Mouse (Mus musculus): ENCODE results near the gene Col4a2. TPM values are rescaled to one million over a fixed set of nuclear protein-coding genes. Genes with fewer than 3 reads are reported as not detected.

Col4a2 gene
- polyA plus RNA-seq, 1 experiment from 2014 or later, result 57.1 TPM

DNA sequence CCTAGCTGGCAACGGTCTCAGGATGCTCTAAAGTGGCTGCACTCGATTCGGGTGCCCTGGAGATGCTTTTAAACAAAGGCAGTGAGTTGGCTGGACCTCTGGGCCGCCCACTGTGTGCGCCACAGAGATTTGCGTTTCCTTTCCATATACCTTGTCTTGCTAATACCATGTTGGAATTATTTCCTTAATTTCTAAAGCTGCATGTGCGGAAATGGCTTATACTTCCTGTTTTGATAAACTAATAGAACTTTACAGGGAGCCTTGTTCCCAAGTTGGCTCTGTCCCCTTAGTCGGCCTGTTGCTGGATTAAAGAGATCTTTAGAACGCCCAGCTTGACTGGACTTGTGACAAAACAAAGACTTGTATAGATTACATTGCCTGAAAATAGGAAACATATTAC lies 35.1 kb downstream of the Col4a2 start:
- H3K27me3 ChIP-seq (ENCODE audit: control insufficient read depth, insufficient read depth, low read length), result no peaks in the 10 kb centered on the region
- WGBS, result 82% methylated on average over 9 of the region's 9 CpGs
- ATAC-seq (ENCODE audit: insufficient number of reproducible peaks, insufficient read depth, low FRiP score, low read depth), result no peak
- peak overlapping the region; percentile 21; the same call in 1 of the 2 replicates for H3K27ac ChIP-seq (ENCODE audit: low read length)
- no peak overlapping the region for H3K9ac ChIP-seq (replicated peaks; ENCODE audit: low read depth, low read length)
- no peaks in the 10 kb centered on the region for H3K36me3 ChIP-seq (ENCODE audit: control insufficient read depth, insufficient read depth, low read length)
- H3K4me1 ChIP-seq (ENCODE audit: control insufficient read depth, insufficient read depth, low read length), result 0 out of 2 replicates have a peak, but pooled peaks cover 2% of the 10 kb centered on the region
- no peak overlapping the region for H3K4me2 ChIP-seq (replicated peaks; ENCODE audit: low read depth, low read length)
- H3K4me3 ChIP-seq (ENCODE audit: low read depth, low read length), result no peak overlapping the region
- H3K9me3 ChIP-seq (ENCODE audit: control insufficient read depth, low read depth, low read length), result no peaks in the 10 kb centered on the region

GRCm38 (mm10) chr8:11348622-11349021 lies 36.0 kb downstream of the Col4a2 start:
- WGBS, result 85% methylated on average over 11 of the region's 11 CpGs

DNA sequence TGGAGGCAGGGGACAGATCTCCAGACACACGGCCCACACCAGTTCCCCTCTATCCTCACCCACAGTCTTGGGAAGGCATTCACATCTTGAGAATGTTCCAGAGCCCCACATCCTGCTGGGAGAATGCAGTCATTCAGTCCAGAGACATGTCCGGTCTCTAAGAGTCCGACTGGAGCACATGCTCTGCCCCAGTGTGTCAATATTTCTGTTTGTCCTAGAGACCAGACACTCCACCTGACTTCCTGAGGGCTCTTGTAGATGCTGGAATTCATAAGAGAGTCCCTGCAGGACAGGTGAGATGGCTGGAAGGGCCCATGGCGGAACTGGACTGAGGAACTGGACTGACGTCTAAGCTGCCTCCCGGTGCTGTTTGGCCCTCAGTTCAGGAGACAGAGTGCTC lies 38.8 kb downstream of the Col4a2 start:
- 89% methylated on average over 6 of the region's 6 CpGs for WGBS
- H3K4me3 ChIP-seq (ENCODE audit: low read depth, low read length), result no peak overlapping the region
- H3K4me1 ChIP-seq (ENCODE audit: control insufficient read depth, insufficient read depth, low read length), result 0 out of 2 replicates have a peak, but pooled peaks cover 2% of the 10 kb centered on the region
- H3K36me3 ChIP-seq (ENCODE audit: control insufficient read depth, insufficient read depth, low read length), result no peaks in the 10 kb centered on the region
- H3K27me3 ChIP-seq (ENCODE audit: control insufficient read depth, insufficient read depth, low read length), result no peaks in the 10 kb centered on the region
- H3K4me2 ChIP-seq (replicated peaks; ENCODE audit: low read depth, low read length), result no peak overlapping the region
- ATAC-seq (ENCODE audit: insufficient number of reproducible peaks, insufficient read depth, low FRiP score, low read depth), result no peak
- H3K9me3 ChIP-seq (ENCODE audit: control insufficient read depth, low read depth, low read length), result no peaks in the 10 kb centered on the region
- no peak overlapping the region for H3K9ac ChIP-seq (replicated peaks; ENCODE audit: low read depth, low read length)
- H3K27ac ChIP-seq (ENCODE audit: low read length), result no peak overlapping the region

More at GRCm38 (mm10) chr8:11348622-11349021, 36.0 kb downstream of the Col4a2 start:
- 0 out of 2 replicates have a peak, but pooled peaks cover 2% of the 10 kb centered on the region for H3K4me1 ChIP-seq (ENCODE audit: control insufficient read depth, insufficient read depth, low read length)
- no peak overlapping the region for H3K4me3 ChIP-seq (ENCODE audit: low read depth, low read length)
- no peaks in the 10 kb centered on the region for H3K27me3 ChIP-seq (ENCODE audit: control insufficient read depth, insufficient read depth, low read length)
- H3K9ac ChIP-seq (replicated peaks; ENCODE audit: low read depth, low read length), result no peak overlapping the region
- no peak for ATAC-seq (ENCODE audit: insufficient number of reproducible peaks, insufficient read depth, low FRiP score, low read depth)
- no peak overlapping the region for H3K4me2 ChIP-seq (replicated peaks; ENCODE audit: low read depth, low read length)
- no peak overlapping the region for H3K27ac ChIP-seq (ENCODE audit: low read length)
- H3K9me3 ChIP-seq (ENCODE audit: control insufficient read depth, low read depth, low read length), result no peaks in the 10 kb centered on the region
- no peaks in the 10 kb centered on the region for H3K36me3 ChIP-seq (ENCODE audit: control insufficient read depth, insufficient read depth, low read length)

GRCm38 (mm10) chr8:11352514-11352913 lies 39.9 kb downstream of the Col4a2 start:
- H3K27ac ChIP-seq (ENCODE audit: low read length), result no peak overlapping the region
- WGBS, result 71% methylated on average over 11 of the region's 11 CpGs
- ATAC-seq (ENCODE audit: insufficient number of reproducible peaks, insufficient read depth, low FRiP score, low read depth), result no peak
- no peaks in the 10 kb centered on the region for H3K36me3 ChIP-seq (ENCODE audit: control insufficient read depth, insufficient read depth, low read length)
- no peaks in the 10 kb centered on the region for H3K9me3 ChIP-seq (ENCODE audit: control insufficient read depth, low read depth, low read length)
- H3K27me3 ChIP-seq (ENCODE audit: control insufficient read depth, insufficient read depth, low read length), result no peaks in the 10 kb centered on the region
- H3K4me1 ChIP-seq (ENCODE audit: control insufficient read depth, insufficient read depth, low read length), result 0 out of 2 replicates have a peak, but pooled peaks cover 7% of the 10 kb centered on the region
- no peak overlapping the region for H3K9ac ChIP-seq (replicated peaks; ENCODE audit: low read depth, low read length)
- no peak overlapping the region for H3K4me2 ChIP-seq (replicated peaks; ENCODE audit: low read depth, low read length)
- H3K4me3 ChIP-seq (ENCODE audit: low read depth, low read length), result no peak overlapping the region

DNA sequence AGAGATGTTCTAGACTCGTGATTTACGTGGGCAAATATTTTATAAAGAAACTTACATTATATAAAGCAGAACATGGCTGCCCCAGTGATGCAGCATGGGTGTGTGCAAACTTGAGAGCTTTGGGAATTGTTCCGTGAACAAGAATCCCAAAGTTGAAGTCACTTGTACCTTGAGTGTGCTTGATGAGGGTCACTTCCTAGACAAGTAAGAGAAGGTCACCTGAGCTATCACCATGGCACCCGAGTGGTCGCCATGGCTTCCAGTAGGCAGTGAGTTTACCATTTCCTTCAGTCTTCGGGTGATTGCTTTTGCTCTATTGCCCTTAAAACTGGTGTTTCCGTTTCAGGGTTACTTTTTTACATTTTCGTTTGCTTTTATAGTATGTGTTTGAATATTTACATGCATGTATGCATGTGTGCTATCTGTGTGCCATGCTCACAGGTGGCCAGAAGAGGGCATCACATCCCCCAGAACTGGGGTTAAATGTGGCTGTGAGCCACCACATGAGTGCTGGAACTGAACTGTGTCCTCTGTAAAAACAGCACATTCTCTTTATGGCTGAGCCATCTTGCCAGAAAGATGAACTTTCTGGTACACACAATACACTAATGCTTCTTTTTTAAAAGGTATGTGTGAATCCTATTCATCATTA lies 42.3 kb downstream of the Col4a2 start:
- Histone ChIP-seq H3K4me2 (replicated peaks; ENCODE audit: low read depth, low read length) (no peak overlapping the region), H3K4me1 (ENCODE audit: control insufficient read depth, insufficient read depth, low read length) (peaks cover 13% of the 10 kb centered on the region; the same call in 1 of the 2 replicates), H3K4me3 (ENCODE audit: low read depth, low read length) (no peak overlapping the region), H3K36me3 (ENCODE audit: control insufficient read depth, insufficient read depth, low read length) (no peaks in the 10 kb centered on the region), H3K9ac (replicated peaks; ENCODE audit: low read depth, low read length) (no peak overlapping the region), H3K27me3 (ENCODE audit: control insufficient read depth, insufficient read depth, low read length) (no peaks in the 10 kb centered on the region), H3K9me3 (ENCODE audit: control insufficient read depth, low read depth, low read length) (no peaks in the 10 kb centered on the region), H3K27ac (ENCODE audit: low read length) (no peak overlapping the region)
- no peak for ATAC-seq (ENCODE audit: insufficient number of reproducible peaks, insufficient read depth, low FRiP score, low read depth)
- WGBS, result 88% methylated on average over 8 of the region's 8 CpGs

- Histone ChIP-seq H3K27ac (ENCODE audit: low read length) (no peak overlapping the region), H3K4me3 (ENCODE audit: low read depth, low read length) (no peak overlapping the region), H3K36me3 (ENCODE audit: control insufficient read depth, insufficient read depth, low read length) (no peaks in the 10 kb centered on the region), H3K4me2 (replicated peaks; ENCODE audit: low read depth, low read length) (no peak overlapping the region), H3K4me1 (ENCODE audit: control insufficient read depth, insufficient read depth, low read length) (peaks cover 17% of the 10 kb centered on the region; the same call in 1 of the 2 replicates), H3K9me3 (ENCODE audit: control insufficient read depth, low read depth, low read length) (no peaks in the 10 kb centered on the region), H3K27me3 (ENCODE audit: control insufficient read depth, insufficient read depth, low read length) (no peaks in the 10 kb centered on the region), H3K9ac (replicated peaks; ENCODE audit: low read depth, low read length) (no peak overlapping the region)
- WGBS, result 89% methylated on average over 3 of the region's 3 CpGs
- no peak for ATAC-seq (ENCODE audit: insufficient number of reproducible peaks, insufficient read depth, low FRiP score, low read depth)
Observed at GRCm38 (mm10) chr8:11355900-11356299, 43.3 kb downstream of the Col4a2 start.

DNA sequence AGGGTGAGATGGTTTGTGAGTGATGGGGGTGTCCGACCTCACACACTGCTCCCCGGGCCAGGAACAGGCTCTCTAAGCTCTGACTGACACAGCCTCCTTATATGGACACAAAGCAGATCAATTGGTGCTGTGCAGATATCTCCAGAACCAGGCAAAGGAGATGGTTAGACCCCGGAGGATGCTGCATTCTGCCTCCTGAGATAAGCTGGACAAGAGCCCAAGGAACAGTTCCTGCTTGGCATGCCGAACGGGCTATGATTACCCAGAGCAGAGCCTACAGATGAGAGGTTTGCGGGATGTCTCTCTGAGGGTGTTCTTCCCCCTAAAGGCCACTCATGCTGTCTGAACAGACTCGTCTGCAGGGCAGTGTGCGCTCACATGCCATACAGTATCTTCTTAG lies 44.2 kb downstream of the Col4a2 start:
- H3K9ac ChIP-seq (replicated peaks; ENCODE audit: low read depth, low read length), result no peak overlapping the region
- H3K36me3 ChIP-seq (ENCODE audit: control insufficient read depth, insufficient read depth, low read length), result no peaks in the 10 kb centered on the region
- H3K27me3 ChIP-seq (ENCODE audit: control insufficient read depth, insufficient read depth, low read length), result no peaks in the 10 kb centered on the region
- H3K27ac ChIP-seq (ENCODE audit: low read length), result peak overlapping the region; percentile 87; the same call in 1 of the 2 replicates
- H3K9me3 ChIP-seq (ENCODE audit: control insufficient read depth, low read depth, low read length), result no peaks in the 10 kb centered on the region
- peaks cover 23% of the 10 kb centered on the region; the same call in 1 of the 2 replicates for H3K4me1 ChIP-seq (ENCODE audit: control insufficient read depth, insufficient read depth, low read length)
- no peak overlapping the region for H3K4me2 ChIP-seq (replicated peaks; ENCODE audit: low read depth, low read length)
- 72% methylated on average over 8 of the region's 8 CpGs for WGBS
- no peak for ATAC-seq (ENCODE audit: insufficient number of reproducible peaks, insufficient read depth, low FRiP score, low read depth)
- no peak overlapping the region for H3K4me3 ChIP-seq (ENCODE audit: low read depth, low read length)

- no peak overlapping the region for H3K4me2 ChIP-seq (replicated peaks; ENCODE audit: low read depth, low read length)
- peak overlapping the region; percentile 87 for H3K27ac ChIP-seq (ENCODE audit: low read length)
- ATAC-seq (ENCODE audit: insufficient number of reproducible peaks, insufficient read depth, low FRiP score, low read depth), result peak; percentile 78
- H3K9ac ChIP-seq (replicated peaks; ENCODE audit: low read depth, low read length), result no peak overlapping the region
- no peaks in the 10 kb centered on the region for H3K9me3 ChIP-seq (ENCODE audit: control insufficient read depth, low read depth, low read length)
- no peak overlapping the region for H3K4me3 ChIP-seq (ENCODE audit: low read depth, low read length)
- H3K27me3 ChIP-seq (ENCODE audit: control insufficient read depth, insufficient read depth, low read length), result no peaks in the 10 kb centered on the region
- 26% methylated on average over 7 of the region's 7 CpGs for WGBS
- H3K4me1 ChIP-seq (ENCODE audit: control insufficient read depth, insufficient read depth, low read length), result peaks cover 33% of the 10 kb centered on the region; the same call in 1 of the 2 replicates
- H3K36me3 ChIP-seq (ENCODE audit: control insufficient read depth, insufficient read depth, low read length), result no peaks in the 10 kb centered on the region
Observed at GRCm38 (mm10) chr8:11357921-11358436, 45.4 kb downstream of the Col4a2 start.
